Mouse (Mus musculus): ENCODE measurements around the gene Adamts3.

Gene Adamts3

DNA sequence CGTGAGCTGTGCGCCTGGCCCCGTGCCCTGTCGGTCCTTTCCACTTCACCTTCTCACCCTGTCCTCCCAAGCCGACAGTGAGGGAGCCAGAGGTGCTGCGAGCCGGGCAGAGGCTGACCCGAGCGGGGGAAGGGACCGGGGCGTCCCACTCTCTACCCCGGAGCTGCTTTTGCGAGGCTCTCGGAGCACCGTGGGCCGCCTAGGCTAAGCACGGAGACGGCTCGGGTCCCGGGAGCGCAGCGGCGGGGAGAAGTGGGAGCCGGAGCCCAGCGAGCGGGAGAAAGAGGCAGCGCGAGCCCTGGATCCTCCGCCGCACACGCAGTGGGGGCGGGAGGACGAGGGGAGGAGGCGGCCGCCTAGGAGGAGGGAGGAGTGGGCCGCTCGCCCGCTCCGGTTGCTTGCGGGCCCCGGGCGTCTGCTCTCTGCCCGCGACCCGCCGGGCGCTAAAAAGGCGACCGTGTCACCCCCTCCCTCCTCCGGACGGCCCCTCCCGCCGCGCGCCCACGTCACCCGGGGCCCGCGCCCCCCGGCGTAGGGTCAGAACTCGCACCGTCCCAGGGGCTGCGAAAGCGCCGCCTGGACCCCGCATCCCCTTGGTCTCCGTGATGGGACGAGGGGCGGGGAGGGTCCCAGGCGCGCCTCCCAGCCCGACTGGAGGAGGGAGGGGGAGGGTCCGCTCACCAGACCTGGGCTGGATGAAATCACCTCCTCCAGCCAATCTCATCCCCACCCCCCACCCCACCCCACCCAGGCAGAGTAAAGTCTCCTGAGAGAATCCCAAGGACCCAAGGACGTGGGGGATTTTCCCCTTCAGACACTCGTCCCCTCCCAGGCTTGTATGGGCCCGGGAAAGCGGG is at the start of gene Adamts3:
Gene Adamts3 (minus strand): TSS at position 284 of the 857 bp plus-strand sequence.
- peak; percentile 33 for DNase-seq

DNA sequence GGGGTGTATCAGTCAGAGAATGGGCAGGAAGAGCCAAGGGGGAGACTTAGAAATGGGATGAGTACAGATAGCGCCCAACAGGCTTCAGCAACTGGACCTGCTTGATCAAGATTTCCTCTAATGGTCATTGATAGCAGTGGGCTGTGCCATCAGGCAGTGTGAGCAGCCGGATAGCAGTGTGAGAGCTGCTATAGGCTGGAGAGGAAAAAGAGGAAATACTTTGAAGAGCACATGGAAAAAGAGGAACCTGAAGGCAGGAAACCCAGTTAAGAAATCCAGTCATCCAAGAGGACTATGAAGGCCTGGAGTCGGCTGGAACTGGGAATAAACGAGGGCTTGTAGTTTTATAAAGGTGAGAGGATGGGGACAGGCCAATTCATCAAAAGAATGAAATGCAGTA is 48.4 kb upstream of the Adamts3 start:
- no peak for DNase-seq

DNA sequence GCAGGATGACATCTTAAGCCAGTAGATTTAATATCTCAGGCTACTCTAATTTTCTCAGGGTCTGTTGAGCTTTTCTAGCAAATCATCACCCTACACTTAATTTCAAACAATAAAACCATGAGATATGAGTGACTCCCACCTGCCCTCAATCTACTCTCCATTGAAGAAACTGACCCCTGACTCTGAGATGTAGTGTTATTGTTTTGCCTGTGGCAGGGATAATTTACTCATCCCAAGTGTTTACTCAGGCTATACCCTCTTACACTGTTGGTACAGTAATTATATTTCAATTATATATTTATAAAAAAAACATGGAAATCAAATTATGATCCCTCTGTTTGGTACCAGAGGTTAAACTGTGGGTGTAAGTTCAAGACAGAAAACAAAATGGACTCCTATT is 29.2 kb upstream of the Adamts3 start:
- DNase-seq = no peak

- no peak for DNase-seq
These were observed 28.8 kb upstream of the Adamts3 start for GRCm38 (mm10) chr5:89911950-89912349.

DNA sequence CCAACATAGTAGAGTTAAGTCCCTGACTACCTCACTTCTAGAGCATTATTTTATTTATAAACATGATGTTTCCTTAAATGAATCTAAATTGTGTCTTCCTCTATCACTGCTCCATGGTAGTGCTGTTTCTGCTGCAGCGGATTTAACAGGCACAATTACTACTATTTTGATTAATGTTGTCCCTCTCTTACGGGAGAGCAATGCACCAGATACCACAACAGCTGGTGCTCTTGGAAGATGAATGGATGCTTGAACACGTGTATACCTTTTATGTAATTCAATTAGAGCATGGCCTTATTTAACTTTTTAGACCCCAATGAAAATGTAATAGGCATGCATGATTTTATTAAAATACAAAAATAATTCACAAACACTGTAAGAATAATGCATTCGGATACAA is 28.4 kb upstream of the Adamts3 start:
- DNase-seq = no peak

DNA sequence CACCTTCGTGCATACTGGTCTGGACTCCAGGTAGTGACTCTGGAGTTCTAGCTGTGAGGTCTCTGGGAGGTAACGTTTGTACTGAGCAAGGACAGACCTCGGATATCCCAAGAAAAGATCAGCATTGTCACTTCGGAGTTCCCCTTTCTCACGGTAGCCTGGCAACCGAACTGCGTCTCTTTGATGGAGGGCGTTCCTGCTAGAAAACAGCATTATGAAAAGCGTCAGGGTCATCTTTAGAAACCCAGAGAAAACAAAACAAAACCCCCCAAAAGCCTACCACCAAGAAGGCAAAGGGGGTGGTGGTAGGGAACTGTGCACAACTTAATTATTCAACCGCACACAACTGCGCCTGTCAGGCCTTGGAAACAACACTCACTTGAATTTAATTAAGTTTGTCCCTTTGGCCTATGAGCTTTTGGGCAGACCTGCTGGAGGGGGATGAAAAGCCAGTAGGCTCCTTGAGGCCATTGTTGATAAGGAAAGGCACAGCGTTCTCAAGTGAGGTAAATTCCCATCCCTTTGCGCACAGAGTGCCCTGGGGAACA is 23.8 kb upstream of the Adamts3 start:
- no peak for DNase-seq

GRCm38 (mm10) chr5:89901026-89901425 is 17.9 kb upstream of the Adamts3 start:
- no peak for DNase-seq

DNA sequence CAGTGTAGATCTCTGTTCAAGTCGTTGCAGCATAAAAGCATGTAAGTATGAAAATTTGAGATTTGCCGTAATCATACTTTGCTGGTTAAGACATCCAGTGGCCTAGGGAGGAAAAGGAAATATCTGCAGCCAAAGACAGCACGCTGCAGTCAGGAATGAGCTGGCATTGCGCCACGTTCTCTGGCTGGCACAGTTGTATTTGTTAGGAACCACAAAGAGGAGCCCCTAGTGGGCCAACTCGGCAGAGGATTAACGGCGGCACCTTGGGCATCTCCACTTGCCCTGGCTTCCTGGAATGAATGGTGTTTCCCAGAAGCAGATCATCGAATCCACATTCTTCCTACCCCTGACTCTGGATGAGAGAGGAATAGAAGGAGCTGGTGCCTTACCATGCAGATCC is 14.4 kb upstream of the Adamts3 start:
- peak; percentile 58 for DNase-seq

- no peak for DNase-seq
These were observed 12.4 kb upstream of the Adamts3 start for GRCm38 (mm10) chr5:89895520-89895919.

DNA sequence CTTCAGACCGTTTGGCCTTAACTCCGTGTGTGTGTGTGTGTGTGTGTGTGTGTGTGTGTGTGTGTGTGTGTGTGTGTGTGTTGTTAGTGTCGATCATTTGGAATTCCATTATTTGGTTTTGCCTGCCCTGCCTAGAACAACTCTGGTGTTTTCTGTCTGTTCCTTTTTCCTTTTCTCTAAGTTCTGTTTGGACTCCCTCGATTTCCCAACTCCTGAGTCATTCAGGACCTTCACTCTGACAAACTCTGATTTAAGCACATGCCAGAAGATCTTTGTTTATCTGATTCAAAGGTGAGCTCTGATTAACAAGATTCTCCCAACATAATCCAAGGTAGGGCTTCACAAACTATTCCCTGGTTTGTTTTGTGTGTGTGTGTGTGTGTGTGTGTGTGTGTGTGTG is 1.9 kb upstream of the Adamts3 start:
- no peak for DNase-seq

DNA sequence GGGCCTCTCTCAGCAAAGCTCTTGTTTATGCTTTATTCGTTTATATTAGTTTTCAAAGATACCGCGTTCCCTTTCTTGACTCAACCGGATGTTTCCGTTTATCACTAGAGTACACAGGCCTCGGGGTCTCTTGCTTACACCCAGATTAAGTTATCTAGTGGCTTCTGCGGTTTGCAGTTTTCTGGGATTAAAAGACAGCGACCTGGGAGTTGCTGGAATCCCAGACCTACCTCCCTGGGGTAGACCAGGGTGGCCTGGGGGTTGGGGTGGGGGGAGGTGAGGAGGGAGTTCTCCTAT is 722 bp upstream of the Adamts3 start:
- no peak for DNase-seq

DNA sequence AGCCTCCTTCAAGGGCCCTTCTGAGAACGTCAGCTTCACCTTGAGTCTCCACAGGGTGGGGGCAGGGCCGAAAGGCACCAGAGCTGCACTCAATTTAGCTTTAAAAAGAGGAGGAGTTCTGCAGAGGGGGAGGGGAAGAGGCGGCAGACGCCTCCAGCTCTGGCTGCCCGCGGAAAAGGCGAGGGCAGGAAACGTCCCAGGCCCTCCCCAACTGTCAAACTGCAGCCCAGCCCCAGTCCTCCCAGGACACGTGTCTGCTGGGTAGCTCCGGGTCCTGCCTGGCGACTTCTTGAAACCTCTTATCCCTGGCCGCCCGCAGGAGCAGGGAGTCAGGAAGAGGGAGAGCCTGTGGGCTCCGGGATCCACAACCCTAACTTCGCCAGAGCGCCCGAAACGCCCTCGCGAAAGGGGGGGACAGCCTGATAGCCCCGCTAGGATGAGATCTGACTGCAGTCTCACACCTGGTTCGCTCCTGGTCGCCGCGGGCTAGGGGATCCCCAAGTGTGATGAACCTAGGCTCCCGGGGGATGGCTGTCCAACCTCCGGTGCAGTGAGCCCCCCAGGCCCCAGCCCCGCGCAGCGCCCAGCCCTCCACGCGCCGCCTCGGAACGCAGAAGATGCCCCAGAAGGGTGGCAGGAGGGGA is 921 bp downstream of the Adamts3 start:
- peak; percentile 78 for DNase-seq

- no peak for DNase-seq
These were observed 1.7 kb downstream of the Adamts3 start for GRCm38 (mm10) chr5:89881425-89881824.

- no peak for DNase-seq
These were observed 4.2 kb downstream of the Adamts3 start for GRCm38 (mm10) chr5:89878866-89879392.

DNA sequence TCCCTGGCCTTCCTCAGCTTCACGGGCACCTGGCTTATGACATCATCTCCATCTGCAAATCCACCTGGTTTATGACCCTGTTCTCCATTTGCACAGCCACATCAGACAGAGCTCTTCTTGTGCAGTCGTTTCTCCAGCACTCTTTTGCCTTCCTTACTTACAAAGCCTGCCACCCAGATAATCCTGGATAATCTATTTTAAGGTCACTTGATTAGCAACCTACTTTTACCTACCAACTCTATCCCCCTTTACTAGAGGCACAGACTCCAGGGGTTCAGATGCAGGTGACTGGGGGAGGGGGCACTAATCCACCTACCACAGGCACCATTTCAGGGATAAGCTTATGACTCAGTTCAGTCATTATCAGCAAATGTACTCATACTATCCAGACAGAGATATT is 10.5 kb downstream of the Adamts3 start:
- DNase-seq = no peak

- DNase-seq = no peak
These were observed 23.5 kb downstream of the Adamts3 start for GRCm38 (mm10) chr5:89859603-89860002.

GRCm38 (mm10) chr5:89858837-89859236 is 24.3 kb downstream of the Adamts3 start:
- DNase-seq = no peak

- DNase-seq = no peak
These were observed 36.6 kb downstream of the Adamts3 start for GRCm38 (mm10) chr5:89846551-89846950.

- DNase-seq = peak; percentile 24
These were observed 38.8 kb downstream of the Adamts3 start for GRCm38 (mm10) chr5:89844354-89844753.

DNA sequence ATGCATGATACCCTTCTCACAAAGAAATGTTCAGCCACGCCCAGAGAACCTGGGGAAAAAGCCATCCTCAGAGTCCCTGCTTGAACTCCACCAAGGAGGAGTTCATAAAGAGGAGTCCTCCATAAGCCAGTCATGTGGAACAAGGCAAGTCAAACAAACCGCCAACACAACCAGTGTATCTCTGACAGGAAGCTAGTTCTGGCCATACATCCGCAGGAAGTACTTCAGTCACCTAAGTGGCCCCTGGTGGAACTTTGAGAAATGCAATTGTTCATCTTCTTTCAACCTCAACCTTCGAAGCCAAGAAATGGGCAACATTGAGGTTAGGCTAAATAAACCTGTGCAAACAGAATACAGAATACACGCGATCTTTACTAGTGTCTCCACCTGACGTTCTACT is 39.7 kb downstream of the Adamts3 start:
- no peak for DNase-seq

- DNase-seq = peak; percentile 46
These were observed 43.5 kb downstream of the Adamts3 start for GRCm38 (mm10) chr5:89839627-89840026.

DNA sequence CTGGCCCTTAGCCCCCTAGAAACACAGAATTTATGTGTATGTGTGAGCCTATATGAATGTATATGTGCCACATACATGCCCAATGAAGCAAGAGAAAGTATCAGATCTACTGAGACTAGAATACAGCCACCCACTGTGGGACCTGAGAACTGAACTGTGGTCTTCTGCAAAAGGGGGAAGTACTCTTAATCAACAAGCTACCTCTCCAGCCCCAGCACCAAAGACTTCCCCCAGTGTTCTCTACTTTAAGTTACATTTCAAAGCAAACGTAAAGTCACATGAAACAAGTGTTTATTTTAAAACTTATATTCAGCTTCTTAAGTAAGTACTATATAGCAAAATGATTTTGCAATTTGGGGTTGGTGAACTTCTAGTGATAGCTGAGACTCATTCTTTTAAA is 62.0 kb downstream of the Adamts3 start:
- no peak for DNase-seq

GRCm38 (mm10) chr5:89819531-89819930 is 63.6 kb downstream of the Adamts3 start:
- DNase-seq = peak; percentile 49

DNA sequence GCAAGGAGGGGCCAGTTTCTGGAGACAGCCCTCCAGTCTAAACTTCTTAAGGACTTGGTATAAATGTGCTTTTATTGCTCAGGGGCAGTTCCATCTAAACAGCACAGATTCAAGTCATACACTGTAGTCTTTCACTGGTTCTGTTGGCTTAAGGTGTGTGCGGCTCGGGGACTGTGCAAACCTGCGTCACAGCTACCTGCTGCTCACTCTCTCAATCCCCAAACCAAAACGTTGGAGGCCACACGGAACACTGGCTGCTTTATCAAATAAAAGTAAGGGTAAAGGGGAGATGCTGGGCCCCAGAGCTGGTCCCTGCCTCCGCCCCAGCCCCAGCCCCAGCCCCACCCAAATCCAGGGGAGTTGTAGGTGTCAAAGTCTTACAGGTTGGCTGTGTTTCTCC is 66.5 kb downstream of the Adamts3 start:
- DNase-seq = no peak

All from lung, postnatal 36 days (tissue).